Mouse (Mus musculus): Measurements from ENCODE around the gene Dysf. TPM values are rescaled to one million over a fixed set of nuclear protein-coding genes. Genes with fewer than 3 reads are reported as not detected.

Gene Dysf
- total and polyA plus RNA-seq, 3 experiments = not detected

GRCm38 (mm10) chr6:84044679-84045078, 36.3 kb downstream of the Dysf start:
- H3K9ac ChIP-seq (ENCODE audit: control insufficient read depth, low read depth, low read length, poor library complexity, severe bottlenecking) = no peak overlapping the region

GRCm38 (mm10) chr6:84048856-84049255, 40.5 kb downstream of the Dysf start:
- Histone ChIP-seq H3K9ac (ENCODE audit: control insufficient read depth, low read depth, low read length, poor library complexity, severe bottlenecking) (no peak overlapping the region), H3K4me3 (ENCODE audit: control insufficient read depth in 1 of 2, insufficient read depth in 1 of 2, low read depth in 2 of 2, low read length in 2 of 2) (no peak overlapping the region)
- TF ChIP-seq TAL1 (IDR thresholded peaks at IDR 0.05; ENCODE audit: low read length) = no peak
- TF ChIP-seq TBP (IDR thresholded peaks at IDR 0.05; ENCODE audit: low read depth, low read length) = no peak

More at GRCm38 (mm10) chr6:84044679-84045078, 36.3 kb downstream of the Dysf start:
- Histone ChIP-seq H3K36me3 (ENCODE audit: control insufficient read depth in 1 of 2, insufficient read depth in 2 of 2, low read length in 2 of 2) (no peaks in the 10 kb centered on the region), H3K9me3 (replicated peaks; ENCODE audit: insufficient read depth, low read length) (no peaks in the 10 kb centered on the region), H3K79me2 (ENCODE audit: control insufficient read depth, insufficient read depth, low read length, poor library complexity) (no peaks in the 10 kb centered on the region), H3K4me1 (ENCODE audit: control insufficient read depth in 1 of 2, insufficient read depth in 2 of 2, low read length in 2 of 2) (no peaks in the 10 kb centered on the region), H3K4me3 (ENCODE audit: control insufficient read depth in 1 of 2, insufficient read depth in 1 of 2, low read depth in 2 of 2, low read length in 2 of 2) (no peak overlapping the region), H3K27ac (ENCODE audit: control insufficient read depth, low read depth, low read length) (no peak overlapping the region), H3K27me3 (ENCODE audit: control insufficient read depth in 1 of 2, insufficient read depth in 2 of 2, low read length in 2 of 2) (peaks cover 0 to 3% of the 10 kb centered on the region in 2 experiments; a peak in 3 of 4 replicates)
- no peak for DNase-seq (ENCODE audit: low read depth, low spot score)
- no peak for TF ChIP-seq RCOR1 (IDR thresholded peaks at IDR 0.05; ENCODE audit: low read depth, low read length)

GRCm38 (mm10) chr6:84050238-84050637, 41.8 kb downstream of the Dysf start:
- H3K27me3 ChIP-seq (ENCODE audit: control insufficient read depth in 1 of 2, insufficient read depth in 2 of 2, low read length in 2 of 2) = peaks cover 4 to 9% of the 10 kb centered on the region in 2 experiments; a peak in 3 of 4 replicates
- no peak for DNase-seq (ENCODE audit: low read depth, low spot score)
- H3K4me1 ChIP-seq (ENCODE audit: control insufficient read depth in 1 of 2, insufficient read depth in 2 of 2, low read length in 2 of 2) = no peaks in the 10 kb centered on the region
- H3K36me3 ChIP-seq (ENCODE audit: control insufficient read depth in 1 of 2, insufficient read depth in 2 of 2, low read length in 2 of 2) = no peaks in the 10 kb centered on the region
- H3K9me3 ChIP-seq (replicated peaks; ENCODE audit: insufficient read depth, low read length) = no peaks in the 10 kb centered on the region
- TF ChIP-seq ZC3H11A (IDR thresholded peaks at IDR 0.05; ENCODE audit: low read depth, low read length) = no peak
- no peak for TF ChIP-seq GABPA (IDR thresholded peaks at IDR 0.05; ENCODE audit: low read depth, low read length)
- TF ChIP-seq POLR2A (IDR thresholded peaks at IDR 0.05; ENCODE audit: control insufficient read depth in 1 of 2, insufficient read depth in 1 of 2, low read depth in 1 of 2, low read length in 2 of 2, poor library complexity in 1 of 2) = no peak
- TF ChIP-seq TAL1 (IDR thresholded peaks at IDR 0.05; ENCODE audit: low read length) = no peak
- TF ChIP-seq SIN3A (IDR thresholded peaks at IDR 0.05; ENCODE audit: low read length) = no peak
- TF ChIP-seq TBP (IDR thresholded peaks at IDR 0.05; ENCODE audit: low read depth, low read length) = no peak
- TF ChIP-seq ZMIZ1 (IDR thresholded peaks at IDR 0.05; ENCODE audit: low read depth, low read length) = no peak
- no peaks in the 10 kb centered on the region for H3K79me2 ChIP-seq (ENCODE audit: control insufficient read depth, insufficient read depth, low read length, poor library complexity)
- no peak overlapping the region for H3K9ac ChIP-seq (ENCODE audit: control insufficient read depth, low read depth, low read length, poor library complexity, severe bottlenecking)
- no peak overlapping the region for H3K4me3 ChIP-seq (ENCODE audit: control insufficient read depth in 1 of 2, insufficient read depth in 1 of 2, low read depth in 2 of 2, low read length in 2 of 2)
- no peak overlapping the region for H3K27ac ChIP-seq (ENCODE audit: control insufficient read depth, low read depth, low read length)

More at GRCm38 (mm10) chr6:84048856-84049255, 40.5 kb downstream of the Dysf start:
- no peaks in the 10 kb centered on the region for H3K4me1 ChIP-seq (ENCODE audit: control insufficient read depth in 1 of 2, insufficient read depth in 2 of 2, low read length in 2 of 2)
- H3K79me2 ChIP-seq (ENCODE audit: control insufficient read depth, insufficient read depth, low read length, poor library complexity) = no peaks in the 10 kb centered on the region
- H3K36me3 ChIP-seq (ENCODE audit: control insufficient read depth in 1 of 2, insufficient read depth in 2 of 2, low read length in 2 of 2) = no peaks in the 10 kb centered on the region
- H3K9me3 ChIP-seq (replicated peaks; ENCODE audit: insufficient read depth, low read length) = no peaks in the 10 kb centered on the region
- no peak for DNase-seq (ENCODE audit: low read depth, low spot score)
- H3K27me3 ChIP-seq (ENCODE audit: control insufficient read depth in 1 of 2, insufficient read depth in 2 of 2, low read length in 2 of 2) = peaks cover 0 to 4% of the 10 kb centered on the region in 2 experiments; a peak in 2 of 4 replicates
- no peak overlapping the region for H3K27ac ChIP-seq (ENCODE audit: control insufficient read depth, low read depth, low read length)

DNA sequence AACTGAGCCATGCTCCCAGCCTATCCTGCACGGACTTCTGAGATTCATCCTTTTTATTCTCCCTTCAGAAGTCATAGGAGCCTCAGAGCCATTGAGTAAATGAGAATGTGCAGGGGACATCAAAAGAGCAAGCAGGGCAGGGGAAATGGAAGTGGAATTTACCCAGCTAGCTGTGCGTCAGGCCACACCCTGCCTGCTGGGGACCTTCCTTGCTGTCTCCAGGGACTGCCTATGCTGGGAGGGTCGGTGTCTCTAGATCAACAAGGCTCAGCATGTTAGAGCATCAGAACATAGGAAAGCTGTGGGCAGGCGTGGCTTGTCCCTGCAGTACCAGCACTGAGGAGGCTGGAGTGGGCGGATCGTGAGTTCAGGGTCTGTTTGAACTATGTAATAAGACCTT, 42.6 kb downstream of the Dysf start:
- no peak for DNase-seq (ENCODE audit: low read depth, low spot score)
- H3K4me1 ChIP-seq (ENCODE audit: control insufficient read depth in 1 of 2, insufficient read depth in 2 of 2, low read length in 2 of 2) = no peaks in the 10 kb centered on the region

More for the DNA sequence above, 42.6 kb downstream of the Dysf start:
- peaks cover 4 to 9% of the 10 kb centered on the region in 2 experiments; a peak in 3 of 4 replicates for H3K27me3 ChIP-seq (ENCODE audit: control insufficient read depth in 1 of 2, insufficient read depth in 2 of 2, low read length in 2 of 2)
- no peaks in the 10 kb centered on the region for H3K36me3 ChIP-seq (ENCODE audit: control insufficient read depth in 1 of 2, insufficient read depth in 2 of 2, low read length in 2 of 2)
- no peak overlapping the region for H3K9ac ChIP-seq (ENCODE audit: control insufficient read depth, low read depth, low read length, poor library complexity, severe bottlenecking)
- H3K79me2 ChIP-seq (ENCODE audit: control insufficient read depth, insufficient read depth, low read length, poor library complexity) = no peaks in the 10 kb centered on the region
- no peak overlapping the region for H3K4me3 ChIP-seq (ENCODE audit: control insufficient read depth in 1 of 2, insufficient read depth in 1 of 2, low read depth in 2 of 2, low read length in 2 of 2)
- H3K9me3 ChIP-seq (replicated peaks; ENCODE audit: insufficient read depth, low read length) = no peaks in the 10 kb centered on the region
- no peak overlapping the region for H3K27ac ChIP-seq (ENCODE audit: control insufficient read depth, low read depth, low read length)
- no peak for TF ChIP-seq CTCF (IDR thresholded peaks at IDR 0.05 in 2 of 3, conservative IDR thresholded peaks at IDR 0.05 in 1 of 3; ENCODE audit: control insufficient read depth in 1 of 3, insufficient read depth in 1 of 3, low read depth in 2 of 3, low read length in 3 of 3, poor library complexity in 1 of 3, severe bottlenecking in 1 of 3)
- TF ChIP-seq MAFK (IDR thresholded peaks at IDR 0.05; ENCODE audit: borderline replicate concordance, low read depth, low read length) = no peak
- no peak for TF ChIP-seq ZMIZ1 (IDR thresholded peaks at IDR 0.05; ENCODE audit: low read depth, low read length)
- TF ChIP-seq BHLHE40 (IDR thresholded peaks at IDR 0.05; ENCODE audit: borderline replicate concordance, low read depth, low read length) = no peak
- no peak for TF ChIP-seq KAT2A (conservative IDR thresholded peaks at IDR 0.05; ENCODE audit: low read depth, low read length)
- no peak for TF ChIP-seq RAD21 (IDR thresholded peaks at IDR 0.05; ENCODE audit: low read depth, low read length)
- TF ChIP-seq MEF2A (IDR thresholded peaks at IDR 0.05; ENCODE audit: extremely low read depth, insufficient replicate concordance, low read depth, low read length, poor library complexity, severe bottlenecking) = no peak
- no peak for TF ChIP-seq MYC (IDR thresholded peaks at IDR 0.05; ENCODE audit: low read depth, low read length)
- no peak for TF ChIP-seq CHD1 (IDR thresholded peaks at IDR 0.05; ENCODE audit: low read depth, low read length)
- no peak for TF ChIP-seq ZNF384 (IDR thresholded peaks at IDR 0.05; ENCODE audit: low read depth, low read length)
